Mouse (Mus musculus) forebrain, embryonic 12.5 days (tissue): ENCODE data around the gene Mgrn1. TPM values are rescaled to one million over a fixed set of nuclear protein-coding genes. Genes with fewer than 3 reads are reported as not detected.

Source experiments
- ATAC-seq: fragments of 200-750 bp; cut with Nextera tagmentation; 2 replicates; pipeline ENCODE4 v1.8.0; 2017; ENCODE audit warnings: moderate TSS enrichment; ENCODE audit not compliant: low FRiP score
- H3K27ac ChIP-seq: fragments of 300-500 bp; sonication (generic); 2 replicates; pipeline ENCODE4 v1.5.1; 2016; ENCODE audit warnings: mild to moderate bottlenecking
- H3K27me3 ChIP-seq: fragments of 300-500 bp; sonication (generic); 2 replicates; pipeline ENCODE4 v1.6.1; 2016; ENCODE audit warnings: mild to moderate bottlenecking
- H3K36me3 ChIP-seq: fragments of 300-500 bp; sonication (generic); replicated peaks from 2 replicates; pipeline ENCODE4 v1.6.1; 2016; ENCODE audit warnings: mild to moderate bottlenecking
- H3K4me1 ChIP-seq: fragments of 300-500 bp; sonication (generic); 2 replicates; pipeline ENCODE4 v1.6.1; 2016
- H3K4me2 ChIP-seq: fragments of 300-500 bp; sonication (generic); 2 replicates; pipeline ENCODE4 v1.6.1; 2016; ENCODE audit warnings: mild to moderate bottlenecking, moderate library complexity
- H3K4me3 ChIP-seq: fragments of 300-500 bp; sonication (generic); replicated peaks from 2 replicates; pipeline ENCODE4 v1.5.1; 2016; ENCODE audit warnings: mild to moderate bottlenecking
- H3K9ac ChIP-seq: fragments of 300-500 bp; sonication (generic); 2 replicates; pipeline ENCODE4 v1.6.1; 2016; ENCODE audit warnings: mild to moderate bottlenecking
- H3K9me3 ChIP-seq: fragments of 300-500 bp; sonication (generic); 2 replicates; pipeline ENCODE4 v1.6.1; 2016
- WGBS: fragments of 180-500 bp; shearing (Covaris S2); methylation state at CpG from one replicate; pipeline ENCODE4 v1.1.7; 2016; 5-methylcytosine and 5-hydroxymethylcytosine counted together
- polyA plus RNA-seq: library from polyadenylated mRNA; unstranded; fragments of >200 nt; fragmentation: Nextera tagmentation; extraction: Ambion mirVana; gene quantifications from 2 replicates; pipeline ENCODE4 v1.2.1, GENCODE M21; 2016

Gene Mgrn1
- polyA plus RNA-seq, 1 experiment from 2014 or later: 80.2 TPM

DNA sequence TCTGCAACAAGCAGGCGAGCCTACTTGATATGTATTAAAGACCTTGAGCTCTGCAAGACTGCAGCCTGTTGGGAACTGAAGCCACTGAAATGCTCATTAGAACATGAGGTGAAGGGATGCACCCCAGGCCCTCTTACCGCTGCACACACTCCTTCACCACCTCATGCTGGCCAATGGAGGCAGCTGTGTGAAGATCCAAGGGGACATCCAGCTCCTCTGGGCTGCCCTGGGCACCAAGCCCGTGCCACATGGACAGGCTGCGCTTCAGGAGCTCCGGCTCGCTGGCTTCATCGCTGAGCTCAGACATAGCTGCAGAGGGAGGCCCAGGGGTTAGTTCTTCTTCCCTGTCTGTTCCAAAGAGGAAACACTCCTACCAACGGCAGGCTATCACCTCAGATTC, 74.2 kb downstream of the Mgrn1 start:
- Histone ChIP-seq H3K4me2 (no peak overlapping the region), H3K36me3 (peaks cover 37% of the 10 kb centered on the region), H3K9me3 (no peaks in the 10 kb centered on the region), H3K27ac (no peak overlapping the region), H3K4me1 (peaks cover 17% of the 10 kb centered on the region), H3K27me3 (no peaks in the 10 kb centered on the region), H3K4me3 (no peak overlapping the region), H3K9ac (no peak overlapping the region)
- 93% methylated on average over 8 of the region's 8 CpGs for WGBS
- ATAC-seq: no peak

DNA sequence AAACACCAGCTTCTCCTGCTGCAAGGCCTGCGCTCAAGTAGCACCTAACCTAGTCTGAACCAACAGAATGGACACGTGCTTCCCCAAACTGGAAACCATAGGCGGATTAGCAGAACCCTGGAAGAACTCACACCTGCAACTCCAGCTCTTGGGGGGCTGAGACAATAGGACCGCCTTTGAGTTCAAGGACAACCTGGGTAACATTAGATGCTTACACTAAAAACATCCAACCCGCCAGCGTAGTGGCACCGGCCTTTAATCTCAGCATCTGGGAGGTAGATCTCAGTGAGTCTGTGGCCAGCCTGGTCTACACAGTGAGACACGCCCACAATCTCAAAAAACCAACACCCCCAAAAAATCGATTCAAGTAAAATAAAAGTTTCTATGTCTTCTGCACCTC, 77.3 kb downstream of the Mgrn1 start:
- H3K4me2 ChIP-seq: peak overlapping the region; percentile 85
- no peaks in the 10 kb centered on the region for H3K9me3 ChIP-seq
- no peaks in the 10 kb centered on the region for H3K27me3 ChIP-seq
- WGBS: 40% methylated on average over 9 of the region's 9 CpGs
- H3K4me3 ChIP-seq: peak overlapping the region; percentile 93
- H3K36me3 ChIP-seq: peaks cover 8% of the 10 kb centered on the region; the same call in 1 of the 2 replicates
- H3K9ac ChIP-seq: peak overlapping the region; percentile 83
- no peak overlapping the region for H3K27ac ChIP-seq
- ATAC-seq: no peak
- H3K4me1 ChIP-seq: peaks cover 21% of the 10 kb centered on the region

DNA sequence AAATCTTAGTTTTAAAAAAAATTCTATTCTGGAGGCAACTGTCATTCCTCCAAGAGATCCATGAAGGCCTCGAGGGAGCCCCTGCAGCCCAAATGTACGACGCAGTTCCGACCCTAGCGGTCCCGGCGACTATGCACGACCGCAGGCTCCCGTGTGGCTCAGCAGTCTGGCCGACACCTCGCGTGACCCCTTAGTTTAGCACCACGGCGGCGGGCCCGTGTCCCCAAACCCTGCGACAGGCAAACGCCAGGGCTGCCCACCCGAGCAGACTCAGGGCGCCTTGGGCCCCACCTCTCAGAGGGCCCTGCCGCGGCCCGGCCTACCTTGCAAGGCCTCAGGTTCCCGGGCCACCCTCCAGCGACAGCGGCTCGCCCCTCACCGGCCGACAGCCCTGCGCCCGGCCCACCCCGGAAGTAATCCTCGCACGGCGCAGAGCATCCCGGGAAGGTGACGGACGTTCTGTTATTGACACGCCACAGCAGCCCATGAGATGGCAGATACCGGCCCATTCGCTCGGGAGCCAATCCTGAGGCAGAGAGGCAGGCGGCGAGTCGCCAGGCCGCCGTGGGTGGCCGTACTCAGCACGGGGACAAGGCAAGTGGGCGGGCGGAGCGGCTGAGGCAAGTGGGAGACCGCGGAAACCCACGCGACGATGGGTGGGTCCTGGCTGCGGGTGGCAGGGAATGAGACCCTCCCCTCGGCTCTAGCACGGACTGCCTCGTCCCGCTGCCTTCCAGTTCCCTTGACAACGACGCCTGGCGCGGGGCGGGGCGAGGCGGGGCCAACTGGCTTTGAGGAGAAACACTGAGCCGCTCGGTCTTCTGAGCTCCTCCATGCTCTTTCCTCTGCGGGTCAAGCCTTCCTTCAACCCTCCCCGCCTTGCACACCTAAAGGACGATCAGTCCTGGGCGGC, 78.0 kb downstream of the Mgrn1 start, which contains the start of gene Anks3:
Anks3 (minus strand) TSS at position 409 of the 913 bp plus-strand sequence.
- Histone ChIP-seq H3K27ac (peak within 1 kb of the TSS; percentile 85), H3K9me3 (no peaks in the 10 kb centered on the region), H3K4me1 (peaks cover 21% of the 10 kb centered on the region), H3K9ac (peak within 1 kb of the TSS; percentile 83), H3K4me2 (peak within 1 kb of the TSS; percentile 85), H3K27me3 (no peaks in the 10 kb centered on the region), H3K4me3 (peak within 1 kb of the TSS; percentile 93), H3K36me3 (peaks cover 8% of the 10 kb centered on the region)
- under 1% methylated on average over 71 of the region's 76 CpGs for WGBS
- peak; percentile 99 for ATAC-seq

DNA sequence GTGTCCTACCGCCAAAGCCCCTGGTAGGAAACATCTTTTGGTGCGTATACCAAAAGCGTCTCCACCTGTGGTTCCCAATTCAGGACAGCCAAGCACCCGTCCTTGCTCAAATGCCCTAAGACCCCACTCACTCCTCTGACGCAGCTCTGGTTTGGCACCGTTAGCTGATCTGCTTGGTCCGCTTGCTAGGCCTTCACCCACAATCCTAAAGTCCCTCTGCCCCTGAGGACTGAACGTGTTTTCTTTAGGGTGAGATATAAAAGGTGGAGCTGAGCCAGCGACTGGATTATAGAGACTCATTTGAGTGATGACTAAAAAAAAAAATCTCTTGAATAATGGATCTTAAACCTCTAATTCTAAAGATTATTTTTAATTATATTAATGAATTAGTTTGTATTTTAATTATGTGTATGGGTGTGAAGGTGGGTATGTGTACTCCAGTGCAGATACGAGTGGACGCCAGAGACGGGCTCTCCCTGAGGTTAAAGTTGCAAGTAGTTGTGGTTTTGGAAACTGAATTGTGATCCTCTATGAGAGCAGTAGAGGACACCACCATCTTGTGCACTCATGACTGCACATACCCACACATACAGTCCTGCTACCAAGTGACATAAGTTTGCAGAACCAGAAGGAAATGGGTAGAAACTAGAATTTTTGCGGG, 78.8 kb downstream of the Mgrn1 start:
- Histone ChIP-seq H3K27me3 (no peaks in the 10 kb centered on the region), H3K9ac (peak overlapping the region; percentile 83), H3K4me2 (peak overlapping the region; percentile 85), H3K27ac (peak overlapping the region; percentile 85), H3K4me3 (peak overlapping the region; percentile 93), H3K9me3 (no peaks in the 10 kb centered on the region), H3K36me3 (peaks cover 10% of the 10 kb centered on the region), H3K4me1 (peaks cover 21% of the 10 kb centered on the region)
- ATAC-seq: peak; percentile 5; the same call in 1 of the 2 replicates
- 25% methylated on average over 13 of the region's 13 CpGs for WGBS

DNA sequence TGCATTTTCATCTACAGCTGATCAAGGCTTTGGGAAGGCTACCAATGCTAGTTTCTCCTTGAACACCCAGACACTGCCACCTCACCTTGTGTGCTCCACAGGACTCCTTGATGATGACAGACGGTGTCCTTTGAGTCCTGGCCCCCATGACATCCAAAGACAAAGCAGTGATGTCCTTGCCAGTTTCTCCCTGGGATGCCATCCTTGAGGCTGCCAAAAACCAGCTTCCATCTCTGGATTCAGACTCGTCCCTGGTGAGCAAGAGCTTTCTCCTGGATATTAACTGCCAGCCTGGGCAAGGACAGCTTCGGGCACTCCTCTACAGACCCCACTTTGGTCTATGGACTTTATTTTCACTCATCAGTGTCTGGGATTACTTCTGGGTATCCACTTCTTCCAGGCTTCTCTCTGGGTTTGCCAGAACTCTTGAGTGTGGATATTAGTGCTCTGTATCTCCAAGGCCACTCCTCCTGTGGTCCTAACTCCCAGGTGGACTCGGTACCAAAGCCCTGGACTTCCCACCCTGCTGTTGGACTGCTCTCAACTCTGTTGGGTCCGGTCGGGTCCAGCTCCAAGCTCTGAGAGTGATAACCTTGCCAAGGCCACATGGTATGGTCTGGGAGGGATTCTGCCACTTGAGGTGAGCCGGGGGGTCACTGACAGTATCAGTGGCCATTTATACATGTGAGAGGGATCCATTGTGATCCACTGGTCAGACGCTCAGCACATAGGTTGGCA, 79.5 kb downstream of the Mgrn1 start:
- Histone ChIP-seq H3K4me2 (peak overlapping the region; percentile 85), H3K9me3 (no peaks in the 10 kb centered on the region), H3K4me3 (no peak overlapping the region), H3K27me3 (no peaks in the 10 kb centered on the region), H3K27ac (no peak overlapping the region), H3K4me1 (peaks cover 21% of the 10 kb centered on the region), H3K36me3 (peaks cover 3% of the 10 kb centered on the region), H3K9ac (0 out of 2 replicates have a peak overlapping the region, but pooled peaks have one; percentile 83)
- no peak for ATAC-seq
- 91% methylated on average over 8 of the region's 8 CpGs for WGBS

DNA sequence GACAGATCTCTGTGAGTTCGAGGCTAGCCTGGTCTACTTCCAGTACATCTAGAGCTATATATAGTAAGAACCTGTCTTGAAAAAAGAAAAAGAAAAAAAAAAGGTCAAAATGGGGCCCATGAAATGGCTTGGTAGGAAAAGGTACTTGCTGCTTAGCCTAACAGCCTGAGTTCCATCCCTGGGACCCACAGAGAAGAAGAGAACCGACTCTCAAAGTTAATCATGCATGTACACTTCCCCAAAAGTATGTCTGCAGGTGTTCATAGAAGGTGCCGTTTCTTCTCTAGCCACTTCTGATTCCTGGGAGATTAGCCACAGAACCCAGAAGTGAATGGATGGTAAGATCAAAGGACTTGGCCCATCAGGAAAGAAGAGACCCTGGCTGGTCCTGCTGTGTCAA, 82.4 kb downstream of the Mgrn1 start:
- no peak overlapping the region for H3K27ac ChIP-seq
- no peaks in the 10 kb centered on the region for H3K27me3 ChIP-seq
- no peak overlapping the region for H3K4me2 ChIP-seq
- no peak for ATAC-seq
- no peak overlapping the region for H3K4me3 ChIP-seq
- 78% methylated on average over 3 of the region's 3 CpGs for WGBS
- peaks cover 8% of the 10 kb centered on the region for H3K4me1 ChIP-seq
- peaks cover 3% of the 10 kb centered on the region; the same call in 1 of the 2 replicates for H3K36me3 ChIP-seq
- H3K9ac ChIP-seq: no peak overlapping the region
- H3K9me3 ChIP-seq: no peaks in the 10 kb centered on the region

DNA sequence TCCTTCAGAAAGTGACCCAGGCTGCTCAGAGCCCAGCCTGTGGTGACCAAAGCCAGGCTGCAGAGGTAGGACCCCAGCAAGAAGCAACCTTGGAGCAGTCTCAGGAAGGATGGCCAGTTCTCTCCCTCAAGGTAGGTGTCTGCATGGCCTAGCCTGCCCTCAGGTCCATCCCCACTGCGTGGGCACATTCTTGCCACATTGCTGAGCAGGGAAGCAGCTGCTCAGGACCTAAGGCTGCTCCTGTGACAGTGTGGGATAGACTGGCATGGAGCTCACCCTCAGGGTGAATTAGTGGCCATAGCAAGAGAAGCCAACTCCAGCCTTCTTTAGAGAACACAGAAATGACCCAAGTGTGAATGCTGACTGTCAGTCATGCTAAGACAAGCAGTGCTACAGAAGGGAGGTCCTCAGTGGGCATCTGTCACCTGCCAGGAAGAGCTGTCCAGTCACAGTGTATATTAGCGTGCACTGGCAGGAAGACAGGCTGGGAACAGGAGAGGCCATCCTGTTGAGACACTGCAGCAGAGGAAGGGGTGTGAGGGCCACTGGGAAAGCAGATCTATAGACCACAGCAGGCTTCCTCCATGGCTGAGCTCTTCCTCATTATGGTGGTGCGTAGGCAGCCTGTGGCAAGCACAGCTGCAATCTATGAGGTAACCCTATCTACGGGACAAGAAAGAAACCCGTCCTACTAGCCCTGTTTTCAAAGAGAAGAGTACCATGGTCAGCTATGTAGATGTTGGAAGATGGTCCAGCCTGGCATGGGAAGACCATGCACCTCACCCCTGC, 83.2 kb downstream of the Mgrn1 start:
- ATAC-seq: no peak
- Histone ChIP-seq H3K9me3 (no peaks in the 10 kb centered on the region), H3K4me3 (no peak overlapping the region), H3K36me3 (peaks cover 3% of the 10 kb centered on the region; the same call in 1 of the 2 replicates), H3K9ac (no peak overlapping the region), H3K4me2 (no peak overlapping the region), H3K4me1 (peaks cover 7% of the 10 kb centered on the region), H3K27me3 (no peaks in the 10 kb centered on the region), H3K27ac (no peak overlapping the region)
- 88% methylated on average over 5 of the region's 5 CpGs for whole genome bisulfite sequencing

DNA sequence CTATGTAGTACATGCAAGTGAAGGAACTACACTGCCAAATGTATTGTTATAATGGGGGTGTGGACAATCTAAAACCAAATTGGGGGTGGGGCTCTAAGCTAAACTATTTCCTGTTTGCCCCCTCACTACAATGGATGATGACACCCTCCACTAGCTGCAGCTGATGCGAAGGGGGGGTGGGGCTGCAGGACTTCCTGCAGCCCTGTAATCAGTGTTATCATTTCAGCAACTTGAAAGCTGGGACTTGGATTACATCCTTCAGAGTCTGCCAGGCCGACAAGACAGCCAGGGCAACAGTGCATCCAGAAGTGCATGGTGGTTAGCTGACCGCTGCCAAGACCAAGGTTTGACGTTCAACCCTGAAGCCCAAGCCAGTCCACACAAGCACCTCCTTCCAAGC, 85.6 kb downstream of the Mgrn1 start:
- 85% methylated on average over 4 of the region's 4 CpGs for WGBS
- Histone ChIP-seq H3K9ac (no peak overlapping the region), H3K4me2 (no peak overlapping the region), H3K27me3 (no peaks in the 10 kb centered on the region), H3K9me3 (no peaks in the 10 kb centered on the region), H3K4me3 (no peak overlapping the region), H3K4me1 (no peaks in the 10 kb centered on the region), H3K36me3 (peaks cover 3% of the 10 kb centered on the region; the same call in 1 of the 2 replicates), H3K27ac (no peak overlapping the region)
- ATAC-seq: no peak

DNA sequence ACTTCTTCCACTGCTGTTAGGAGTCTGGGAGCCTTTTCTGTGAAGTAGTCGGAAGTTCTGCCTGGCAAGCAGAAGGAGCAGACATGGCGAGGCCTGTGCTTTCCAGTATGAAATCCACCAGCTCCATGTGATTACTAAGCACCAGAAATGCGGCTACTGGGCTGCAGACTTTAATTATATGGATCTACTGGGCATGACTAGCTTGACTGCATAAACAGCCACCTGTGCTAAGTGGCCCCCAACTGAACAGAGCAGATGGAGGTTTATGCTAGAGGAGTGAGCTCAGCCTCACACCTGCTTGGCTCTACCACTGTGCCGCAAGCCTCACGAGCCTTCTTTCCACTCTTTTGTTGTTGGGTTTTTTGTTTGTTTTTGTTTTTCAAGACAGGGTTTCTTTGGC, 88.5 kb downstream of the Mgrn1 start:
- Histone ChIP-seq H3K9me3 (no peaks in the 10 kb centered on the region), H3K4me1 (no peaks in the 10 kb centered on the region), H3K4me3 (no peak overlapping the region), H3K9ac (no peak overlapping the region), H3K27me3 (no peaks in the 10 kb centered on the region), H3K4me2 (no peak overlapping the region), H3K27ac (no peak overlapping the region), H3K36me3 (0 out of 2 replicates have a peak, but pooled peaks cover 3% of the 10 kb centered on the region)
- 77% methylated on average over 5 of the region's 5 CpGs for WGBS
- no peak for ATAC-seq

DNA sequence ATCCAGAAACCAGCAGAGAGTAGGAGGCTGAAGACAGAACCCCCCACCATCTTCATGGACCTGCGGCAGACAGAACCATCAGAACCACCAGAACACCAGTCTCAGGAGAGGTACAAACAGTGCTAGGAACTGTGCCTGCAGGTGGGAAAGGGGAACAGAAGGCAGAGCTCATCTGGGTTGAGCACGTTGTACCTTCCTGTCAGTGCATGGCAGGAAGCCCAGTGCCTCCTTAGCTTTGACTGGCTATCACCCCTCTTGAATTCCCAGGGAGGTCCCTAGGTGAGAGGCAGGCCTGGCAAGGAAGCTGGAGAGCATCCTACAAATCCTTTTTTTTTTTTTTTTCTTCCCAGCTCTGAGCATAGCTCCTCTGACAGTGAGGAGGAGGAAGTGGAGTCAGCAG, 90.1 kb downstream of the Mgrn1 start:
- no peak overlapping the region for H3K4me2 ChIP-seq
- H3K4me3 ChIP-seq: no peak overlapping the region
- no peaks in the 10 kb centered on the region for H3K4me1 ChIP-seq
- H3K27me3 ChIP-seq: no peaks in the 10 kb centered on the region
- 79% methylated on average over 2 of the region's 2 CpGs for WGBS
- no peak overlapping the region for H3K27ac ChIP-seq
- no peak overlapping the region for H3K9ac ChIP-seq
- no peak for ATAC-seq
- H3K9me3 ChIP-seq: no peaks in the 10 kb centered on the region
- no peaks in the 10 kb centered on the region for H3K36me3 ChIP-seq

DNA sequence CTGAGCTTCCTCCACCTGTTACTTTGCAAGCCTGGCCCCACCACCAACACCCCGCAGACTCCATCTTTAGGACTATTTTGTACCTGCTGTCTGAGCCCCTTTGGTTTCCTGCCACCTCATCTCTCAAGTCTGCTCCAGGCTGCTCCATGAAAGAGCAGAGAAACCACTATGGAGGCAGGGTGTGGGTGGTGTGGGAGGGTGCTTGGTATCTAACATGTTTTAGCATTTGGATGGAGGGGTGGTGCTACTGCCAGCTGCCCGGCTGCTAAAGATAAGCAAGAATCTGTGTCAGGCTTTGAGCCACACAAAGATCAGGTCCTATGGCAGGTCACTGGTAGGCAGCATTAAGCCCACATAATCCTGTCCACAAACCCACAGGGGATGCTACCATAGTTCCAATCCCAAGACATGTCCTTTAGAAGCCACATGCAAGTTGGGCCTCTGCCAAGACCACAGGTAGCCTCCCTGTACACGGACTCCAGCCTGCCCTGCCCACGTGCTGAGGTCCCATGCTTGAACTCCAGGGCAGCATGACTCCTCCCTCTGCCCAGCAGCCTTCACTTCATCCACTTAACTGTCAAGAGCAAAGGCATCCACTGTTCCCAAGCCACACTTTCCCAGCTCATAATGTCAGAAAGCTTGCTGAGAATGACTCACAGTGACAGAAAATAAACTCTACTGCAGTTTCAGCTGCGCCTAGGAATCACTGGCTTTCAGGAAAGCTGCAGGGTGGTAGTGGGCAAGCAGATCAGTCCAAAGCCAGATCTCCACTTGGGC, 92.4 kb downstream of the Mgrn1 start:
- Histone ChIP-seq H3K4me3 (no peak overlapping the region), H3K4me1 (no peaks in the 10 kb centered on the region), H3K4me2 (no peak overlapping the region), H3K36me3 (no peaks in the 10 kb centered on the region), H3K9me3 (no peaks in the 10 kb centered on the region), H3K27ac (no peak overlapping the region), H3K27me3 (no peaks in the 10 kb centered on the region), H3K9ac (no peak overlapping the region)
- 80% methylated on average over 5 of the region's 5 CpGs for WGBS
- ATAC-seq: no peak
